Mouse (Mus musculus) E14TG2a.4 (cell line): ENCODE measurements around the gene Lpar5.

Experiments
- CTCF ChIP-seq: conservative IDR thresholded peaks from 2 replicates; pipeline ENCODE4 v1.5.1; 2014; ENCODE audit warnings: low read length
- POU5F1 ChIP-seq: IDR thresholded peaks from 2 replicates; pipeline ENCODE4 v1.6.1; 2014; ENCODE audit warnings: low read length, borderline replicate concordance

GRCm38 (mm10) chr6:125092372-125092771 is 24.7 kb downstream of the Lpar5 start:
- TF ChIP-seq CTCF: no peak
- no peak for TF ChIP-seq POU5F1
